Mouse (Mus musculus): ENCODE measurements around the gene Ano9.

The Ano9 gene

DNA sequence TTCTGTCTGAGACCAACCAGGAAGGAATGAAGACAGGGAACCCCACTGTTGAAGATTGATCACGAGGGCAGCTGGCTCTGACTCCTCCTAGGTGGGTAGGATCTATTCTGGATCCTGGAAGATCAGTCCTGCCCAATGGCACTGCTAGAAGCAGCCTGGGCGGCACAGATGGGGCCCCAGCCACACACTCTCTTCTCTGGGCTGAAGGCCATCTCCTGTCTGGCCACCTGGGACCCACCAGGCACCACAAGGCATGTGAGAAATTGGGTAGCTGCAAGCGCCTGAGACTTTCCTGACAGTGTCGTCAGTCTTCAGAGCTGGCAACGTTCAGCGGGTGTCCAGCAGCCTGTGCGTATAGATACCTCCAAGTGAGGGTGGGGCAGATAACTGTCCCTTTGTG is 55.1 kb downstream of the Ano9 start:
- no peak for DNase-seq (ENCODE audit: low spot score)

GRCm38 (mm10) chr7:141061269-141061692 is 56.3 kb downstream of the Ano9 start:
- DNase-seq (ENCODE audit: low spot score) = no peak

- DNase-seq (ENCODE audit: low spot score) = peak; percentile 73
Measured at GRCm38 (mm10) chr7:141060426-141061242, 57.0 kb downstream of the Ano9 start, which contains the start of gene B4galnt4. Gene B4galnt4, plus strand, starts transcription at chr7:141061104.

DNA sequence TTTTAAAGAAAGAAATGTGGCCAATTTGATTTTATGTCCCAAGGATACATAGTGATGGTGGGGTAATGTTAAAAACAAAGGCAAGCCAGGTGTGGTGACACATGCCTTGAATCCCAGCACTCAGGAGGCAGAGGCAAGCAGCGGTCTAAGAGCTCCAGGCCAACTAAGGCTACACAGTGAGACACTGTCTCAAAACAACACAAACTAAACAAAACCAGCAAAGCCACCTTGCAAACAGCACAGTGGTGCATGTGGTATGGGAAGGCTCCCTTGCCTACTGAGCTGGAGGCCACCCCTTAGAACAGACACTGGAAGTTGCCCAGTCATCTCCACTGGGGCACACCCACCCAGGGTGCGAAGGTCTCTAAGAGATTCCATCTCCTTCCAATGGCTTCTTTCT is 57.7 kb downstream of the Ano9 start:
- no peak for DNase-seq (ENCODE audit: low spot score)

DNA sequence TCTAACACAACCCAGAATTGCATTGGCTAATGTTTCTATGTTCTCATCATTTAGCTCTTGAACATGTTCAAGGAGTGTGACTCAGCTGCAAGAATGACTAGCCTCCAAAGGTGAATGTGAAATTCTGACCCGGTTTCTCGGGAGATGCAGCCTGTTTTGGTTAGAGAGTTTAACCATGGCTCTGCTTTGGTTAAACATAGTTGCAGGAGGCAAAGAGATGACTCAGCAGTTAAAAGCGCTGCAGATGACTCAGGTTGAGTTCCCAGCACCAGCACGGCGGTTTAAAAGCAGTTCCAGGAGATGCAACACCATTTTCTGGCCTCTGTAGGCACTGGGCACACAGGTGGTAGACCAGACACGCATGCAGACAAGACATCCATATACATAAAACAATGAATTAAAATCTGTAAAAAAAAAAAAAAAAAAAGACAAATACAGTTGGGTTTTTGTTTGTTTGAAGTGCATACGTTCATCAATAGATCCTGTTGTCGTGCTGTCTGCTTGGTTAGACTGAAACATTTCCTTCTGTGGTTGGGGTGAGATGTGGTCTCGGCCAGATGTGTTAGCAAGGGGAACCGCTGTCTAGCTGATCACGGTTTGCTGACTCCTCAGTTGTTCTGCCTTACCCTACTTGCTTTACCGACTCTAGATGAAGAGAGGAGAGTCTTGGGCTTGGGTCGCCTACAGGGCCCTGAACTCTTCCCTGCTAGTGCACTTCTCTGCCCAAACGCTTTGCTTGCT is 58.8 kb downstream of the Ano9 start:
- no peak for DNase-seq (ENCODE audit: low spot score)

DNA sequence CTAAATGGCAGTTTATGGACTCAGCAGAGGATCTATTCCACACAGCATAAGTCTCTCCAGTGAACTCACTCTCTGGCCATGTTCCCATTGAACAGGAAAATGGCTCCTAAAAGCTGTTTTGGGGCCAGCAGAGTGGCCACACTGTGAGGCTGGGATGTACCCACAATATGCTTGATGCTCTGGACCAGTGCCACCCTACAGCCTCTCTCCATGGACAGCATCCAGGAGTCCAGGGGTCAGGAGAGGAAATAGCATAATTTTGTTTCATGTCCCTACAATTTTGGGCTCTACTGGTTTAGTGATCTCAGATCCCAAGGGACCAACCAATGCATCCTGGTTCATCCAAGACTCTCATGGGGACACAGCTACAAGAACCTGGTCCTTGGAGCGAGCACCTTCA is 60.1 kb downstream of the Ano9 start:
- no peak for DNase-seq (ENCODE audit: low spot score)

DNA sequence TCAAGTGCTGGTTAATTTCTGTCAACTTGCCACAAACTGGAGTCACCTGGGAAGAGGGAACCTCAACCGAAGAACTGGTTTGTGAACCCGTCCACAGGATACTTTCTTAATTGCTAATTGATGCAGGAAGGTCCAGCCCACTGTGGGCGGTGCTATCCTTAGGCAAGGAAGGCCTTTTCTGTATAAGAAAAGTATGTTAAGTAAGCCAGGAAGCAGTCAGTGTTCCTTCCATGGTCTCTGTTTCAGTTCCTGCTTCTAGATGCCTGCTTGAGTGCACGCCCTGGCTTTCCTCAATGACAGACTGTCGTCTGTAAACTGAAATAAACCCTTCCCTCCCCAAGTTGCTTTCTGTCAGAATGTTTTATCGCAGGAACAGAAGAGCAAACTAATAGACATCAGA is 60.6 kb downstream of the Ano9 start:
- DNase-seq (ENCODE audit: low spot score) = no peak

GRCm38 (mm10) chr7:141055785-141056184 is 61.8 kb downstream of the Ano9 start:
- DNase-seq (ENCODE audit: low spot score) = no peak

- no peak for DNase-seq (ENCODE audit: low spot score)
Measured at GRCm38 (mm10) chr7:141052421-141052820, 65.2 kb downstream of the Ano9 start.

DNA sequence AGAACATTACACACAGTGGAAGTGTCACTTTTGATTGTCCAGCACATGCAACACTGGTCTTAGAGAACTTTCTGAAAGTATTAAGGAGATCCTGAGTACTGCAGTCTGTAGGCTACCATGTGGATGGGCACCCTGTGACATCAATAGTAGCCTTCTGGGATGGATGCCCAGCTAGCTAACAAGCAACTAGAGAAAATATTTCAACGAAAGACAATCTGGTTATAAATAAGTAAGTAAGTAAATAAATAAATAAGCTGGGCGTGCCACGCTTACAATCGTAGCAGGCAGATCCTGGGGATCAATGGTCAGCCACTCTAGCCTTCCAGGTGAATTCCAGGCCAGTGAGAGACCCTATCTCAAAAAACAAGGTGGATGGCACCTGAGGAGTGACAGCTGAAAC is 65.6 kb downstream of the Ano9 start:
- no peak for DNase-seq (ENCODE audit: low spot score)
